Mouse (Mus musculus) CD4-positive, CD25-positive, alpha-beta regulatory T cell, adult 4 months (primary cell): Measurements from ENCODE around the gene Sec31a. TPM values are rescaled to one million over a fixed set of nuclear protein-coding genes. Genes with fewer than 3 reads are reported as not detected.
A peak's percentile ranks its signal among the peaks of the same experiment; 100 is the strongest.
"Not testable (repeated sequence)": the region's sequence is repeated elsewhere in the genome, so short reads cannot be mapped to it uniquely, and the experiment has no call there.

Experiments used
- ATAC-seq: one replicate; pipeline ENCODE4 v1.8.0; 2017
- polyA plus RNA-seq, 2 experiments: library from polyadenylated mRNA; unstranded; fragments of 100-300 nt; shearing (Covaris generic); gene quantifications; one replicate each; pipeline ENCODE4 v1.2.1; 2017

Gene Sec31a
- polyA plus RNA-seq, result 100 to 1,000 TPM in 1 of 2 experiments, 10 to 100 TPM in 1; 92.6 to 140 TPM

DNA sequence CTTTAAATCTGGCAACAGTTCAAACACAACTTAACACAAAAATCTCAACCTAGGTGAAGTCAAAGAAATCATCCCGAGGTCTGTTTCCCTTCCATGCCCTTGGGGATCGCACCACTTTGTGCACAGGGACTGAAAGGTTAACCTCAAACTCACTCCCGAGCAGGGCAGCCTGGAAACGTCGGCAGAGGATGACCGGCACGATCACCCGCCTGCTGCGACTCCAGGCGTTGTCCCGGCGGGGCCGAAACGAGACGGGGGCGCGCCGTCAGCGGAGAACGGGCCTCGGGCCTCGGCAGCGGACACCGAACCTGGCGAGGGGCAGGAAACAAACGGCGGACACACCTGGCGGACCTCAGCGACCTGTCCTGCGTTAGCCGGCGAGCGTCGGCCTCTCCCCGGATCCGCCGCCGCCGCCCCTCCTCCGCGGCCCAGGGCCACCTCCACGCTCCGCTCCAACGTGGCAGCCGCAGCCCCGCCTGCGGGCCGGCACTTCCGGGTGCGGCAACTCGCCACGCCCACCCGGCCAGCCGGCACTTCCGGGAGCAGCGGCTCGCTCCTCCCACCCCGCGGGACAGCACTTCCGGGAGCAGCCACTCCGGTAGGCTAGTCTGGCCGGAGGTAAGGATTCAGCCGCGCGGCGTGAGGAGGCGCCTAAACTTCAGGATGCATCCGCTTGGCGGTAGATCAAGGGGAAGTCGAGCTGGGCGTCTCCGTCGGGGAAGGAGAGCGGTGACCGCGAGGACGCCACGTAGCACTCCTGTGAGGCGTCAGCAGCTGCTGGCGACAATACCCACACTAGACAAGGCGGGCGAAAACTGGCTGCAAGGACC, at the start of gene Sec31a:
Gene Sec31a, minus strand, starts transcription at position 474 of the 830 bp plus-strand sequence.
- ATAC-seq, result peak; percentile 94

DNA sequence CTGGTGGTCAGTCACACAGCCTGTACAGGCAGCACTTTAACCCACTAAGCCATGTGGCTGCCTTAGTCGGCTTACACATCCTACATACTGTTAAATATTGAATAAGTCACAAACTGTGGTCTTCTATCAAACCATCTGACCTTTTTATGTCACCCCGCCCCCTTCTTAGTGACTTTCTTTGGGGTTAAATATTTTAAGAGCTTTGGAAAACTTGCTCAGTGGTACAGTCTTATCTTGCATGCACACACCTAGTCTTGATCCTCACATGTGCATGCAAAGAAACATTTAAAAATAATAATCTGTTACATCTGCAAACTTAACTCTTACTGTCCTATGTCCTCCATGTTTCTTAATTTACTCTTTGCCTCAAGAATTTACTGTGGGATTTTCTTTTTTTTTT, 46.3 kb upstream of the Sec31a start:
- no peak for ATAC-seq

DNA sequence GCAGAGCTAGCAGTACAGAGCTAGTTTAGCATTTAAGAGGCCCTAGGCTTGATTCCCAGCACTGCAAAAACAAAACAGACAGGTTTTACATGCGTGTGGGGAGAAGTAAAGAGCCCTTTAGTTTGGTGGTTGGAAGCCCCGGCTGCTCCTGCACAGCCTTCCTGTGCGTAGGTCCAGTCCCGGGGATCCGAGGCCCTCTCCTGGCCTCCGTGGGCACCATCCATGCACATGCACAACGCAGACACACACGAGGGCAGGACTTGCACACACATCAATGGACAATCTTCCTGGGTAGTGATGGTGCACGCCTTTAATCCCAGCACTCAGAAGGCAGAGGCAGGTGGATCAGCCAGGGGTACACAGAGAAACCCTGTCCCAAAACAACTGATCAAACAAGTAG, 45.5 kb upstream of the Sec31a start:
- no peak for ATAC-seq

DNA sequence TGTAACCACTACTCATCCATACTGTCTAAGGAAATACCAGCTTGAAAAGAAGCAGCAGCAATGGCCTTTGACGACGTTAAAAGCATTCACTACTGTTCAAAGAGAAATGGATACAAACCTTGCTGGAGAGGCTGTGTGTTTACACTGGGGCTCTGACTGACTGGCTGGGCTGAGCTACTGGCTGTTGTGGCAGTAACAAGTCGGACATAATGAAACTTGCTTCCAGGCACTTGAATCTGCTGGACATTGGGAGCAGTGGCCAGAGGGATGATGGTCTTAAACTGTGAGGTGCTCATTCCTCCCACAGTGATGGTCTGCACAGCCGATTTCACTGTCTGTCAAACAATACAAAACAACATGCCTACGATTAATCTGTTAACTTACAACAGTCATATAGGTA, 43.4 kb upstream of the Sec31a start:
- ATAC-seq, result no peak

DNA sequence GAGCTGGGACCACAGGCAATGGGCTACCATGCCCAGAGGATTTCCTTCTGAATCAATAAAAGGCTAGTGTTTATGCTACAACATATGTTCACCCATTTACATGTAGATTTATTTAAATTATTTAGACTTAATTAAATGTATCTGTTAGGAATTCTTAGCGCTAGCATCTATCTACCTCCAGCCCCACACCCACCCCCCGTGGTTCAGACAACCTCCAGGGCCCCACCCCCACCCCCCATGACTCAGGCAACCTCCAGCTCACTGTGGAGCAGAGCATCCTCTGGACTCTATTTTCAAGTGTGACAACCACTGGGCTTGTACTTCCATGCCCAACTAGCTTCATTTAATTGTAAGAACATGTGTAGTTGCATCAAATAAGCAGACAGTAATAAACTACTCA, 35.8 kb upstream of the Sec31a start:
- no peak for ATAC-seq

DNA sequence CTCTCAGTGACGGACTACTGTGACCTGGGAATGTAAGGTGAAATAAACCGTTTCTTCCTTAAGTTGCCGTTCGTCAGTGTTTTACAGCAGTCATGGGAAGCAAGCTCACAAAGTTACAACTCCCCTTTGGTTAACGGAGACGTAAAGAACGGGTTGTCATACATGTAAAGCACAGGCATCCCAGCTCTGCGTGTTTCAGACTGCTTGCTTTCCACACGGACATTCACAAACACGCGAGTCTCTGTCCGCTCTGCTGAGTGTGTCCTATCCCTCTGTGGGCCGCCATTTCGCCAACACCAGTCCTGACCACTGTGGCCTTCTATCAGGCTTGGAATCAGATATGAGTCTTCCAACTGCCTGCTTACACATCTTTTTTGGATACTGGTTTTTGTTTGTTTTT, 22.8 kb upstream of the Sec31a start:
- no peak for ATAC-seq

DNA sequence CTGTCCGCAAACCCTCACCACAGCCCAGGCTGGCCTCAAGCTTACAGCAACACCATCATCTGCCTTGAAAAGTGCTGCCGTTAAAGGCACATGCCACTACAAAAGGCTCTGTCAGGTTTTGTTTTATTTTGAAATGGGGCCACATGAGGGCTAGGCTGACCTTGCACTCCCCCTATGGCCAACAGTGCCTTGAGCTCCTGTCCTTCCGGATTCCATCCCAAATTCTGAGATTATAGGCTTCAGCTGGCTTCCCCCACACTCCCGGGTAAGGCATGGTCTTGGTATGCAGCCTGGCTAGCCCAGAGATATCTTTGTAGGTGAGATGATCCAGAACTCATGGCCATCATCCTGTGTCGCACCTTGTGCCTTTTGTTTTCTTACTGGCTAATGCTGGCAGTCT, 21.9 kb upstream of the Sec31a start:
- no peak for ATAC-seq

DNA sequence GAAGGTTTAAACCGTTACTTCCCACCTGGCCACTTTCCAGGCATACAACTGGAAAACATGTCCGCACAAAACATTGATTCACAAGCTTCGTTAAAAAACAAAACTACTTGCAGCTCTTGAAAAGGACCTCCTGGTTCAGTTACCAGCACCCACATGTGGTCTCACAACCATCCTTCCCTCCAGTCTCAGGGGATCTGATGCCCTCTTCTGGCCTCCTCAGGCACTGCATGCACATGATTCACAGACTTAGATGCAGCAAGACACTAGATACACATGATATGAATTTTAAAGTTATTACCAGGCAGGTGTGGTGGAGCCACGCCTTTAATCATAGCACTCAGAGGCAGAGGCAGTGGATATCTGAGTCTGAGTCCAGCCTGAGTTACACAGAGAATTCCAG, 21.1 kb upstream of the Sec31a start:
- ATAC-seq, result no peak

DNA sequence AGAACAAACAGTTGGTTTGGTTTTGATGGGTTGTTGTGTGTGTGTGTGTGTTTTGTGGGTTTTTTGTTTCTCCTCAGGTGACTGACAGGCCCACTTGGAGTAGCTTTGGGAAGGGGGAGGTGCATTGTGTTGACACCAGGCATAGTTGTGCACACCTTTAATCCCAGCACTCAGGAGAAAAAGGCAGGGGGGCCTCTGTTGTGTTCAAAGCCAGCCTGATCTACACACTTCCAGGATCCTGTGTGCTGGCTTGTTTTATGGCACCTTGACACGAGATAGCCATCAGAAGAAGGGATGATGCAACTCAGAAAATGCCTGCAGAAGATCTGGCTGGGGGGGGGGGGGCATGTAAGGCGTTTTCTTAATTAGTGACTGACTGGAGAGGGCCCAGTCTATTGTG, 14.9 kb upstream of the Sec31a start:
- ATAC-seq, result no peak

DNA sequence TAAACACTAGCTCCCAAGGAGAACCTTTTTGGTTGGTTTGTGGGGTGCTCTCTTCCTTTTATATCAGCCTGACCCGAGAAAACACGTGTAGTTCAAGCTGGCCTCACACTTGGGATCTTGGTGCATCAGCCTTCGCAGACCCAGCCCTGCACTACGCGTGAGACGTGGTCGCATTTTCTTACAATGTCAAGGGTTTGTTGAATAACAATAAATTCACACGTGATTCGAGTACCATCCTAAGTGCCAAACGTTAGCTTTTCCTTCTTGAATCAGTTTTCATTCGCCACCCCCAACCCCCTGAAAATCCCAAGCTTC, 14.0 kb upstream of the Sec31a start:
- ATAC-seq, result no peak

DNA sequence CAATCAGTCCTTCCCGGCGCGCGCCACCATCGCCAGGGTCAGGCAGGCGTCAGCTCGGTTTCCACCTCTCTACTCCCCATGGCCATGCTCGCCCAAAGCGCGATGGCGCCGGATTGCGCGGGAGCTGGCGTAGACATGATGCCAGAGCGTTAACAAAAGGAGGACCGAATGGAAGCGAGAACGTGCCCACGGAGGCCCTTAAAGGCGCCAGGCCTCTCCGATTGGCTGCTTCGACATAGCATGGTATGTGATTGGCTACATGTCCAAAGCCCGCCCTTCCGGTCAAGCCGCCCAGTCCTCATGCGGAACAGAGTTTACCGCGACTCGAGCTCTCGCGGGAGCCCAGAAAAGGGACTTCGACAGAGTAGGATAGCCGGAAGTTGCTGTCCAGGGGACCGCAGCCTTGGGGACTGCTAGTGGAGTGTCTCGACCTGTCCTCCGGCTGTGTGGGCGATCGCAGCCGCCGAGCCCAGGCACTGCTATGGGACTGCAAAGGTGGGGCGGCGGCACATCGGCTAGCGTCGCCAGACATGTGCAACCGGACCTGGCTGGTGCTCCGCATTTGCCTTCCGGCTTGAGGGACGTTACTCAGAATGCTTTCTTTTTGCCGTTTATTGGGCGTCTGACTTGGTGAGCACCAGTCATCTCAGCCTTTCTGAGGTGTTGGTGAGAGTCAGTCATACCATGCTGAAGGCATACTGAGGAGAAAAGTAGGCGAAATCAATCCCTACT, 13.5 kb upstream of the Sec31a start:
- ATAC-seq, result peak; percentile 97

DNA sequence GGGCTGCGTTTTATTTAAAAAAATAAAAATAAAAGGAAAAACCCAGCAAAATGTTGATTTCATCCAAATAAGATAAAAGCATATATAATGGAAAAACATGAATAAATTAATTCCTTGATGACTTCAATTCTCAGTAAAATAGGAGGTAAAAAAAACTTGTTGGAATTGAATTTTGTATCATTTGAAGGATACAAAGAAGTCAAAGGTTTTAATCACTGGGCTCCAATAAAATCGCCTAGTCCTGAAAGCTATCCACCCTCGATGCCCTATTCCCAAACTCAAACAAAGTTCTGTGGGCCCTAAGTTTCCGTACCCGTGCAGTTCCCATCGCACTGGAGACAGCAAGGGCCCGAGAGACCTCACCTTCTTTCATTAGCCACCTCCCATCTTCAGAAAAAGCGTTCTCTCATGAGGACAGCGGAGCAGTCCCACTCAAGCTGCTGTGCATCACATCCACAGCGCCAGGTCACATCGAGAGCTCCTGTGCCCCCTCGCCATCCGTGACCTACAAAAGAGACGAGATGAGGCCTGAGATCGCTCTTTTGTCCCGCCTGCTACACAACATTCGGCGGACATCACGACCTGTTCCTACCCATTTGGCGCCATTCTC, 12.8 kb upstream of the Sec31a start:
- ATAC-seq, result peak; percentile 52

DNA sequence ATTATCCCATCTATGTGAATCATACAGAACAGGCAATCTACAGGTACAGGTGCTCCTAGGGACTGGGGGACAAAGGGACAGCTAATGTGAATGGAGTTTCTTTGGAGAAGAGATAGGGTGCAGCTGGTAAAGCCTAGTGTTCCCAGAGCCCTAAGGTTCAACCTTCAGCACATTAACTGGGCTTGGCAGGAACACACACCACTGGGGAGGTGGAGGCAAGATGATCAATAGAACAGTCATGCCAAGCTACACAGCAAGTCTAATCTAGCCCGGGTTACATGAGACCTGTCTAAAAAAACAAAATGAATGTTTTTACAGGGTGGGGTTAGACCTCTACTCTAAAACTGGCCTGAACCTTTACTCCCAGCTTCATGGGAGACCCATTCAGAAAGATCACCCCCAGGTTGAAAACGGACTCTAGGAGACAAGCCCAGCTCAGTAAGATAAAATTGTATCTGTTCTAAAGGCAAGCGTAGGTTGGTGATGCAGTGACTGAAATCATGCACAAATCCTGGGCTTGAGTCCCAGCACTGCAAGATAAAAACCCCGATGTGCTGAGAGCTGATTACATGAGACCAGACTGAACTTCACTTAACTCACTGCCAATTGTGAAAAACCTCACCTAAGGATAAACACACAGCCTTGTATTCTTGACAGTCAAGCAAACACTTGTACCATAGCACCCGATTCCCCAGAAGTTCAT, 12.1 kb upstream of the Sec31a start:
- no peak for ATAC-seq

DNA sequence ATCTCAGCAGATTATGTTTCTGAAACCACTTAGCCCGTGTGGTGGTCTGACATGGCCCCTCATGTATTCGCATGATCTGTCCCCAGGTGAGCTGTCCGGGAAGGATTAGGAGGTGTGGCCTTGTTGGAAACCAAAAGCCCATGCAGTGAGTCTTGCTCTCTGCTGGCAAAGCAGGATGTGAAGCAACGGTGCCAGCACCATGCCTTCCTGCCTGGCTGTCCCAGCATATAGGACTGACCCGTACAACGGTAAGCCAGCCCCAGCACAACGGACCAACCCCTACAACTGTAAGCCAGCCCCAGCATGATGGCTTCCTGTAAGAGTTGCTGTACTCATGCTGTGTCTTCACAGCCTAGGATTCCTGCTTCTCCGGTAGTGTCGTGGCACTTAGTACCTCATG, 11.2 kb upstream of the Sec31a start:
- ATAC-seq, result no peak

DNA sequence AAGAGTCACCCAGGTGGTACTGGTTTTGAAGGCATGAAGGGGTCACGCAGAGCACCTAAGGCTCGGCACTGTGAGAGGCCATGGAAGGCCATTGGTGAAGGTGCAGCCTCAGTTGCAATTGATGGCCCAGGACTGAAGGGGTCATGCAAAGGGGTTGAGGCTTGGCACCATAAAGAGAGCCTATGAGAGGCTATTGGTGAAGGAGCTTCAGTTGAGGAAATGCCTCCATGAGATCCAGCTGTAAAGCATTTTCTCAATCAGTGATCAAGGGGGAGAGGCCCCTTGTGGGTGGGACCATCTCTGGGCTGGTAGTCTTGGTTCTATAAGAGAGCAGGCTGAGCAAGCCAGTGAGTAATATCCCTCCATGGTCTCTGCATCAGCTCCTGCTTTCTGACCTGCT, 9.8 kb upstream of the Sec31a start:
- ATAC-seq, result not testable (repeated sequence)

DNA sequence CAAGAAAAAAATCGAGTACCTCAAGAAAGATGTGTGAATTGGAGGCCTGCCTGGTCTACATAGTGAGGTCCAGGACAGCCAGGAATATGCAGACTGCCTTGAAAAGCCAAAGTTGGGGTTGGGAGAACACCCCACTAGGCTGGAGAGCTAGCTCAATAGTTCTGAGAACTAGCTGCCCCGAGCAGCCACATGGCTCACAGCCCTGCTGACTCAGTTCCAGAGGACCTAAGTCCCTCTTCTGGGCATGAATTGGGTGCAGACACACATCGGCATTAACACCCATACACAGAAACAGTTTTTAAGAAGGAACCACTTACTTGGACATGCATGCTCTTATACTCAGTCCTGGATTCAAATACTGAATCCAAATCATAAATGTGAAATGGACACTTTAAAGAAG, 8.2 kb upstream of the Sec31a start:
- no peak for ATAC-seq

DNA sequence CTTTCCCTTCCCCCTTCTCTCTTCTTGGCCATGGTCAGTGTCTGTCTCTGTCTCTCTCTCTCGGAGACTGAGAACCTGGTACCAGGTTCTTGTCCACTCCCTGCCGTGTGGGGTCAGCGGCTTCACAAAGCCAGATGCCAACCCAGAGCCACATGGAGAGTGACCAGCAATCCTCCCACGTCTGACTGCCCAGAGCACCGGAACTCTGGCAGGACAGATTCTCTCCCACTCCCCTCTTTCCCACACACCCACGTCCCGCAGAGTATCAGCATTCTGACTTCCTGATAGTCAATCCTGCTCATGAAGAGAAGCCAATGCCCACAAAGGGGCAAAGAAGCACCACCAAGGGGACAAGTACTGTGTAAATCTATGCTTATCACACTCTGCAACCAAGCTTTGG, 7.6 kb upstream of the Sec31a start:
- ATAC-seq, result no peak

DNA sequence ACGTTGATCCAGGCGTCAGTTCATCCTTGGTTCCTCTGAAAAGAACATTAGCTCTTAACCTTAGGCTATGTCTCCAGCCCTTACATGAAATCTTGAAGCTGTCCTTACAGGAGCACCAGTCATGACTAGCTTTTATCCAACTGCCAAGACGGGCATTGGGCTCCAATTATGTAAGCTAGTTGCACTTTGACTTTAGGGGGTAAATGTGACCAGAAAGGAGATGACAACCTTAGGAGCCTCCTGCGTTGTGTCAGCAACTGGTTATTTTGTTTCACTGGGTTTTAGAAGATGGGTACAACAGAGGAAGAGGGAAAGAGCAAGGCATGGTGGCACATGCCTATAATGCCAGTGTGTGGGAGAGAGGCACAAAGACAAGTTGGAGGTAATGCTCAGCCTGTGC, 2.8 kb upstream of the Sec31a start:
- ATAC-seq, result no peak

DNA sequence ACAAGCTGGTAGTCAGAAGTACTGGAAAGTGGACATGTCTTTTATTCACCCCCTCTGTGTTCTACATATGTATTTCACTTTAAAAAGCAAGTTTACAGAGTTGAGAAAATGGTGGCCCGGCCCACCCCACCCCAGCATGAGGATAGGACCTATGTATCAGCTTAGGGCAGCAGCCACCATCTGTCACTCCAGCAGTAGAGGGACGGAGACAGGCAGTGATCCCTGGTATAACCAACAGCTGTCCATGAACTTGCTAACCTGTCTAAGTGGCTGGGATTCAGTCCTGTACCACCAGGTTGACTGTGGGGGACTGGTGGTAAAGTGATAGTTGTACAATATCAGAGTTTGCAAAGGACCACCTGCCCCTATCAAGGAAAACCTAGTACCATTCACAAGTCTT, 2.0 kb upstream of the Sec31a start:
- no peak for ATAC-seq

DNA sequence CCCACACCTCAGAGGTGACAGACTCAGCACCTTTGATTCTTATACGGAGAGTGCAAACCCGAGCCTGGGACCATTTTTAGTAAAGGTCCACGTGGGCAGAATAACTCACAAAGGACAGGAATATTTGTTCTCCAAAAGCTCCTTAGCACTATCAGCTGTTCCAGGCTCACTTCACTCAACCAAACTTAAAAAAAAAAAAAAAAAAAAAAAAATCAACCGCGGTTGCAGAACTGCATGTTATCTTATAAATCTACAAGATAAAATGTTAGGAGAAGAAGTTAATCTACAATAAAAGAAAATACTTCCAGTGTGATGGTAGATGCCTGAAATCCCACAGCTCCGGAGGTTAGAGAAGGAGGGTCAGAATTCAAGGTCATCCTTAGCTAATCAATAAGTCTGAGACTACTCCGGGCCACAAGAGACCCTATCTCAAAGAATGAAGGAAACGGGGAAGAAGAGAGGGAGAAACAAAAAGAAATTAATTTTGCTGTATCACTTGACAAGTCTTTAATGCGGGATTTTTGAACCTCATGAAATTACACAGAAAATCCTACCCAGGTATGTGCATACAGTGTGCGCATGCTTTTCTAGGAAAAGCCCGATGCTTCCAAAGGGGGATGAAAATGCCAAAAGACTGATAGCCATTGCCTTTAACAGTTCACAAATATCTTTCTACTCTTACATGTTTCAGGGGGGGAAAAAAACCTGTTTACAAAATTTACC, 1.4 kb downstream of the Sec31a start:
- ATAC-seq, result no peak

DNA sequence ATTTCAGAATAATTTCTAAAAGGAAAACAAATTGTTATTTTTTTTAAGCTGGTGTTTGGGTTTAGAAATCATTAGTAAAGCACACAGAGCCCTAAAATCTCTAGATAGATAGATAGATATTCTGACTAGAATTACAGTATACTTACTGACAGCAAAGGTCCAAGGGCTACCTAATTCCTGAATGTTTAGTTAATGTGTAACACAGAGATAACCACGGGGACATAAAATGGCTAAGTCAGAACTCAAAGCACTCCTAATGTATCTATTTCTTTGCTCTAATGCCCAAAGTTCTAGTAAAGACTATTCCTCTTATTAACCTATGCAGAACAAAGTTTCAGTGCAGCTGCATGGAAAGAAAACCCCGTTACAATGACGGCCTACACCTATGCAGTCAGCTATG, 3.1 kb downstream of the Sec31a start:
- no peak for ATAC-seq

DNA sequence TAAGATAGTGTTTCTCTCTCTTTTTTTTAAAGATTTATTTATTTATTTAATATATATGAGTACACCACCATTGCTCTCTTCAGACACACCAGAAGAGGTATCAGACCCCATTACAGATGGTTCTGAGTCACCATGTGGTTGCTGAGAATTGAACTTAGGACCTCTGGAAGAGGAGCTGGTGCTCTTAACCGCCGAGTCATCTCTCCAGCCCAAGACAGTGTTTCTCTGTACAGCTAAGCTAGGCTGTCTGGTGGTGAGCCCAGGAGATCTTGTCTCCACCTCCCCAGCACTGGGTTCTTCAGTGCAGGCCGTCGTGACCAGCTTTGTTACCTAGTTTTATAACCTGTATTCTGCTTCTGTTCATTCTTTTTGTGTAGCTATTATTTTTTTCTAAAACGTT, 5.8 kb downstream of the Sec31a start:
- ATAC-seq, result no peak

DNA sequence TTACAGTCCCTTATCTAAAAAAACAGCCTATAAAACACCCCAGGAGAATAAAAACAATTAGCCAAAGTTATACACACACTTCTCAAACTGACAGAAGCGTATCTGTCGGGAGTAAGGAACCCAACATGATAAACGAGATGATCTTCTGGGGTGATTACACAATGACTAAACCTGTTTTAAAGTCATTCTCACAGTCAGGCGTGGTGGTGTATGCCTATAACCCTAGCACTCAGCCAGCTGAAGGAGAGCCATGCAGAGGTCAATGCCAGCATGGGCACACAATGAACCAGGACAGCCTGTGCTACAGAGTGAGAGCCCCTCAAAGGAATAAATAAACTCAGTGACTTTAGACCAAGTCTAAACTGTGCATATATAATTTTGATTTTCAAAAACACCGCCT, 7.5 kb downstream of the Sec31a start:
- ATAC-seq, result no peak
